Mouse (Mus musculus) megakaryocyte, embryonic 14.5 days (primary cell): ENCODE data around the gene Sox13.

Source experiments
- FLI1 ChIP-seq: IDR thresholded peaks from 2 replicates; pipeline ENCODE4 v1.6.1; 2012; ENCODE audit warnings: low read length, inconsistent platforms, mixed read lengths
- GATA1 ChIP-seq: IDR thresholded peaks from 3 replicates; pipeline ENCODE4 v1.6.1; 2012; ENCODE audit warnings: mixed read lengths, low read length, inconsistent platforms, borderline replicate concordance

DNA sequence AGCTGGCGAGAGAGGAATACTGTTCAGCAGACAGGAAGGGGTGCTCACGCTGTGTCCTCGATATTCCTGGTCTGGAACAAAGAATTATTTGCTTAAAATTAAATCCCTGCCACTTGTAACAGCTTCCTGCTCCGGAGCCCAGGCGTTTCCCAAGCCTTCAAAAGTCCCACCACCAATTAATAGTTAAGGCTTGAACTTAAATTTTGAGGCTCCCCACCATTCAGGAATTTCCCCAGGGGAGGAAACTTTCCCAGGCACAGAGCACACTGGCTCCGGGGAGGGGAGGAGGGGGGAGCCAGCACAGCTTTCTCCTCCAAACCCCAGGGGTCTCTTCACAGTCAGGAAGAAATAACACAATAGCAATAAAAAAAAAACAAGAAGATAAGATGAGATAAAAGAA, 44.6 kb upstream of the Sox13 start:
- TF ChIP-seq GATA1: no peak
- no peak for TF ChIP-seq FLI1
